Mouse (Mus musculus) T-helper 1 cell (primary cell): ENCODE measurements around the gene Naxd.
"Not testable (repeated sequence)": the region's sequence is repeated elsewhere in the genome, so short reads cannot be mapped to it uniquely, and the experiment has no call there.

ENCODE experiments used
- in situ Hi-C: fragments of 300-600 bp; cut with MboI, MseI; formaldehyde crosslinking; loops from one replicate; pipeline ENCODE4 v1.15.1; 2025; ENCODE audit warnings: high pct_unique_total_duplicates

The Naxd gene

GRCm38 (mm10) chr8:11497017-11497990, at the start of gene Naxd:
Naxd (plus strand) TSS chr8:11497506.
- in situ Hi-C loops = no loop called here

GRCm38 (mm10) chr8:11447910-11448570, 49.3 kb upstream of the Naxd start:
- in situ Hi-C loops = no loop called here

- in situ Hi-C loops = no loop called here
Observed at GRCm38 (mm10) chr8:11450184-11451113, 46.9 kb upstream of the Naxd start.

- in situ Hi-C loops = no loop called here
Observed at GRCm38 (mm10) chr8:11452152-11452551, 45.2 kb upstream of the Naxd start.

- in situ Hi-C loops = no loop called here
Observed at GRCm38 (mm10) chr8:11452559-11452958, 44.7 kb upstream of the Naxd start.

- in situ Hi-C loops = no loop called here
Observed at GRCm38 (mm10) chr8:11452974-11453373, 44.3 kb upstream of the Naxd start.

GRCm38 (mm10) chr8:11454228-11454627, 43.1 kb upstream of the Naxd start:
- in situ Hi-C loops = no loop called here

- in situ Hi-C loops = no loop called here
Observed at GRCm38 (mm10) chr8:11457278-11457677, 40.0 kb upstream of the Naxd start.

- in situ Hi-C loops = no loop called here
Observed at GRCm38 (mm10) chr8:11457981-11458836, 39.1 kb upstream of the Naxd start.

GRCm38 (mm10) chr8:11459016-11459415, 38.3 kb upstream of the Naxd start:
- in situ Hi-C loops = no loop called here

GRCm38 (mm10) chr8:11460934-11461333, 36.4 kb upstream of the Naxd start:
- in situ Hi-C loops = no loop called here

GRCm38 (mm10) chr8:11461847-11462246, 35.5 kb upstream of the Naxd start:
- in situ Hi-C loops = no loop called here

- in situ Hi-C loops = no loop called here
Observed at GRCm38 (mm10) chr8:11462641-11463040, 34.7 kb upstream of the Naxd start.

GRCm38 (mm10) chr8:11463541-11463888, 33.8 kb upstream of the Naxd start:
- in situ Hi-C loops = no loop called here

- in situ Hi-C loops = no loop called here
Observed at GRCm38 (mm10) chr8:11463889-11464706, 33.2 kb upstream of the Naxd start.

- in situ Hi-C loops = no loop called here
Observed at GRCm38 (mm10) chr8:11464707-11464964, 32.7 kb upstream of the Naxd start.

- in situ Hi-C loops = no loop called here
Observed at GRCm38 (mm10) chr8:11465619-11466018, 31.7 kb upstream of the Naxd start.

- in situ Hi-C loops = not testable (repeated sequence)
Observed at GRCm38 (mm10) chr8:11466528-11466927, 30.8 kb upstream of the Naxd start.

- in situ Hi-C loops = no loop called here
Observed at GRCm38 (mm10) chr8:11469095-11469494, 28.2 kb upstream of the Naxd start.

GRCm38 (mm10) chr8:11470694-11471093, 26.6 kb upstream of the Naxd start:
- in situ Hi-C loops = no loop called here
